Mouse (Mus musculus) neural tube, embryonic 15.5 days (tissue): ENCODE measurements around the gene Tmem256. TPM values are rescaled to one million over a fixed set of nuclear protein-coding genes. Genes with fewer than 3 reads are reported as not detected.

Experiments
- microRNA-seq: library from miRNA; unstranded; fragments of <30 nt; microRNA quantifications from one replicate; pipeline ENCODE4, GENCODE M21; 2017
- polyA plus RNA-seq: library from polyadenylated mRNA; unstranded; fragments of >200 nt; fragmentation: Nextera tagmentation; extraction: Ambion mirVana; gene quantifications from 2 replicates; pipeline ENCODE4 v1.2.1, GENCODE M21; 2015

Gene Tmem256
- polyA plus RNA-seq, 1 experiment from 2014 or later = 430 TPM

Small RNAs within 50 kb of the gene (microRNA-seq; reads per million reads assigned to microRNA genes)
- not detected for gene Mir6924

Other genes starting within 250 kb of the Tmem256 start
- 76.7 and 77.0 TPM in 2 replicates for gene Atp1b2, start 232.6 kb upstream of the Tmem256 start, polyA plus RNA-seq
- not detected in 2 replicates for gene Shbg, start 220.6 kb upstream of the Tmem256 start, polyA plus RNA-seq
- 22.0 and 24.7 TPM in 2 replicates for gene Sat2, start 216.5 kb upstream of the Tmem256 start, polyA plus RNA-seq
- 32.5 and 38.7 TPM in 2 replicates for gene Fxr2, start 205.5 kb upstream of the Tmem256 start, polyA plus RNA-seq
- gene Sox15, start 183.2 kb upstream of the Tmem256 start, polyA plus RNA-seq = not detected in 2 replicates
- gene Mpdu1, start 175.9 kb upstream of the Tmem256 start, polyA plus RNA-seq = 95.1 and 101 TPM in 2 replicates
- gene Cd68, start 172.4 kb upstream of the Tmem256 start, polyA plus RNA-seq = 9.0 and 13.0 TPM in 2 replicates
- 437 and 477 TPM in 2 replicates for gene Eif4a1, start 166.1 kb upstream of the Tmem256 start, polyA plus RNA-seq
- 90.8 and 109 TPM in 2 replicates for gene Senp3, start 156.4 kb upstream of the Tmem256 start, polyA plus RNA-seq
- gene Tnfsf13, start 152.7 kb upstream of the Tmem256 start, polyA plus RNA-seq = 0.19 and 0.43 TPM in 2 replicates
- 4.1 and 5.3 TPM in 2 replicates for gene Tnfsf12, start 142.7 kb upstream of the Tmem256 start, polyA plus RNA-seq
- 1.8 and 2.3 TPM in 2 replicates for gene Tnfsfm13, start 142.4 kb upstream of the Tmem256 start, polyA plus RNA-seq
- 13.2 and 18.7 TPM in 2 replicates for gene Polr2a, start 79.9 kb upstream of the Tmem256 start, polyA plus RNA-seq
- gene Slc35g3, start 76.5 kb upstream of the Tmem256 start, polyA plus RNA-seq = 0.19 TPM in 1 of 2 replicates, not detected in the other
- gene Zbtb4, start 72.6 kb upstream of the Tmem256 start, polyA plus RNA-seq = 4.7 and 5.3 TPM in 2 replicates
- gene Chrnb1, start 42.6 kb upstream of the Tmem256 start, polyA plus RNA-seq = 2.1 and 3.0 TPM in 2 replicates
- gene Fgf11, start 36.7 kb upstream of the Tmem256 start, polyA plus RNA-seq = 8.5 and 8.7 TPM in 2 replicates
- gene Tmem102, start 32.9 kb upstream of the Tmem256 start, polyA plus RNA-seq = 1.1 and 4.2 TPM in 2 replicates
- not detected in 2 replicates for gene Gm39566, start 23.2 kb upstream of the Tmem256 start, polyA plus RNA-seq
- not detected in 2 replicates for gene Spem2, start 20.0 kb upstream of the Tmem256 start, polyA plus RNA-seq
- 0.29 and 0.34 TPM in 2 replicates for gene Spem1, start 16.3 kb upstream of the Tmem256 start, polyA plus RNA-seq
- gene Nlgn2, start 730 bp upstream of the Tmem256 start, polyA plus RNA-seq = 19.4 and 21.4 TPM in 2 replicates
- gene Plscr3, start 7.9 kb downstream of the Tmem256 start, polyA plus RNA-seq = 44.3 and 53.1 TPM in 2 replicates
- gene Tnk1, start 20.2 kb downstream of the Tmem256 start, polyA plus RNA-seq = 0.19 and 1.9 TPM in 2 replicates
- gene Tmem95, start 39.5 kb downstream of the Tmem256 start, polyA plus RNA-seq = not detected in 2 replicates
- gene Kctd11, start 42.9 kb downstream of the Tmem256 start, polyA plus RNA-seq = 2.1 and 3.2 TPM in 2 replicates
- gene Acap1, start 57.0 kb downstream of the Tmem256 start, polyA plus RNA-seq = 0.40 and 16.3 TPM in 2 replicates
- 6.3 and 6.5 TPM in 2 replicates for gene 2810408A11Rik, start 62.5 kb downstream of the Tmem256 start, polyA plus RNA-seq
- 15.7 and 17.0 TPM in 2 replicates for gene Neurl4, start 62.6 kb downstream of the Tmem256 start, polyA plus RNA-seq
- gene Gps2, start 75.4 kb downstream of the Tmem256 start, polyA plus RNA-seq = 63.1 and 64.7 TPM in 2 replicates
- 1,034 and 1,270 TPM in 2 replicates for gene Eif5a, start 83.4 kb downstream of the Tmem256 start, polyA plus RNA-seq
- 5.0 and 6.3 TPM in 2 replicates for gene Ybx2, start 97.3 kb downstream of the Tmem256 start, polyA plus RNA-seq
- 4.4 and 8.5 TPM in 2 replicates for gene Slc2a4, start 109.7 kb downstream of the Tmem256 start, polyA plus RNA-seq
- gene Cldn7, start 126.3 kb downstream of the Tmem256 start, polyA plus RNA-seq = 0.33 and 64.8 TPM in 2 replicates
- gene Ctdnep1, start 142.6 kb downstream of the Tmem256 start, polyA plus RNA-seq = 23.6 and 27.2 TPM in 2 replicates
- 159 and 167 TPM in 2 replicates for gene Elp5, start 144.0 kb downstream of the Tmem256 start, polyA plus RNA-seq
- gene Gabarap, start 152.6 kb downstream of the Tmem256 start, polyA plus RNA-seq = 549 and 565 TPM in 2 replicates
- gene Phf23, start 157.3 kb downstream of the Tmem256 start, polyA plus RNA-seq = 53.5 and 57.8 TPM in 2 replicates
- 22.6 and 25.1 TPM in 2 replicates for gene Dvl2, start 162.1 kb downstream of the Tmem256 start, polyA plus RNA-seq
- gene Acadvl, start 176.9 kb downstream of the Tmem256 start, polyA plus RNA-seq = 61.7 and 65.7 TPM in 2 replicates
- 20.1 and 24.7 TPM in 2 replicates for gene Dlg4, start 178.4 kb downstream of the Tmem256 start, polyA plus RNA-seq
- gene Asgr1, start 215.6 kb downstream of the Tmem256 start, polyA plus RNA-seq = 1.7 and 2.1 TPM in 2 replicates